Mouse (Mus musculus) limb, embryonic 14.5 days (tissue): ENCODE measurements around the gene Spag9. TPM values are rescaled to one million over a fixed set of nuclear protein-coding genes. Genes with fewer than 3 reads are reported as not detected.

Experiments used
- ATAC-seq: fragments of 200-750 bp; cut with Nextera tagmentation; 2 replicates; pipeline ENCODE4 v1.8.0; 2017; ENCODE audit warnings: low read depth, moderate number of reproducible peaks, moderate TSS enrichment; ENCODE audit not compliant: low FRiP score
- DNase-seq: peaks from one replicate; pipeline ENCODE4 v3.0.0-alpha.2; 2015; ENCODE audit warnings: low spot score
- H3K27ac ChIP-seq: fragments of 300-500 bp; sonication (generic); replicated peaks from 2 replicates; pipeline ENCODE4 v1.5.1; 2014; ENCODE audit warnings: low read depth, mild to moderate bottlenecking, low read length, moderate library complexity, mixed read lengths
- H3K27me3 ChIP-seq: fragments of 300-500 bp; sonication (generic); 2 replicates; pipeline ENCODE4 v1.6.1; 2014; ENCODE audit warnings: low read length, mixed read lengths; ENCODE audit not compliant: control insufficient read depth, insufficient read depth
- H3K36me3 ChIP-seq: fragments of 300-500 bp; sonication (generic); 2 replicates; pipeline ENCODE4 v1.6.1; 2014; ENCODE audit warnings: mild to moderate bottlenecking, low read length, moderate library complexity, mixed read lengths; ENCODE audit not compliant: control insufficient read depth, insufficient read depth
- H3K4me1 ChIP-seq: fragments of 300-500 bp; sonication (generic); 2 replicates; pipeline ENCODE4 v1.6.1; 2014; ENCODE audit warnings: antibody characterized with exemption, low read length, mixed read lengths; ENCODE audit not compliant: control insufficient read depth, insufficient read depth
- H3K4me2 ChIP-seq: fragments of 300-500 bp; sonication (generic); replicated peaks from 2 replicates; pipeline ENCODE4 v1.6.1; 2014; ENCODE audit warnings: low read depth, mild to moderate bottlenecking, low read length, moderate library complexity; ENCODE audit not compliant: severe bottlenecking
- H3K4me3 ChIP-seq: fragments of 300-500 bp; sonication (generic); replicated peaks from 2 replicates; pipeline ENCODE4 v1.5.1; 2014; ENCODE audit warnings: low read length
- H3K9ac ChIP-seq: fragments of 300-500 bp; sonication (generic); 2 replicates; pipeline ENCODE4 v1.6.1; 2014; ENCODE audit warnings: mild to moderate bottlenecking, low read depth, low read length, moderate library complexity; ENCODE audit not compliant: severe bottlenecking
- H3K9me3 ChIP-seq: fragments of 300-500 bp; sonication (generic); 2 replicates; pipeline ENCODE4 v1.6.1; 2016; ENCODE audit warnings: low read length; ENCODE audit not compliant: control insufficient read depth
- POLR2A ChIP-seq: fragments of 200-500 bp; IDR thresholded peaks from 2 replicates; pipeline ENCODE4 v1.8.0; 2012; ENCODE audit warnings: inconsistent platforms, mild to moderate bottlenecking, moderate library complexity, borderline replicate concordance; ENCODE audit not compliant: insufficient read depth, insufficient read length; ENCODE audit errors: extremely low read depth
- WGBS: fragments of 180-500 bp; shearing (Covaris S2); extraction: QIAGEN DNeasy Blood & Tissue Kit; methylation state at CpG from one replicate; pipeline ENCODE4 v1.1.7; 2014; 5-methylcytosine and 5-hydroxymethylcytosine counted together
- polyA plus RNA-seq, 2 experiments: library from polyadenylated mRNA; depleted of rRNA in 1 of 2; stranded (reverse) in 1 of 2; unstranded in 1 of 2; fragments of >200 nt; fragmentation: Nextera tagmentation in 1 of 2; extraction: Ambion mirVana in 1 of 2; gene quantifications; 2 replicates each; pipeline versions ENCODE4 v1.2.1 to v1.2.3; 2012 to 2014

Spag9 gene
- polyA plus RNA-seq, 2 experiments, result 56.3 to 64.6 TPM

GRCm38 (mm10) chr11:93969171-93969570, 26.7 kb upstream of the Spag9 start:
- Histone ChIP-seq H3K9ac (no peak overlapping the region), H3K4me2 (no peak overlapping the region), H3K4me3 (no peak overlapping the region), H3K4me1 (0 out of 2 replicates have a peak, but pooled peaks cover 7% of the 10 kb centered on the region), H3K36me3 (peaks cover 15% of the 10 kb centered on the region), H3K27me3 (no peaks in the 10 kb centered on the region), H3K27ac (no peak overlapping the region), H3K9me3 (no peaks in the 10 kb centered on the region)
- no peak for TF ChIP-seq POLR2A
- ATAC-seq, result no peak
- DNase-seq, result no peak
- 92% methylated on average over 6 of the region's 6 CpGs for WGBS

- Histone ChIP-seq H3K4me1 (0 out of 2 replicates have a peak, but pooled peaks cover 7% of the 10 kb centered on the region), H3K9ac (no peak overlapping the region), H3K4me2 (no peak overlapping the region), H3K27ac (no peak overlapping the region), H3K27me3 (no peaks in the 10 kb centered on the region), H3K9me3 (no peaks in the 10 kb centered on the region), H3K36me3 (peaks cover 10% of the 10 kb centered on the region), H3K4me3 (no peak overlapping the region)
- no peak for TF ChIP-seq POLR2A
- 86% methylated on average over 1 of the region's 1 CpGs for WGBS
- ATAC-seq (no peak), DNase-seq (no peak)
These were observed 26.1 kb upstream of the Spag9 start for GRCm38 (mm10) chr11:93969799-93970198.

DNA sequence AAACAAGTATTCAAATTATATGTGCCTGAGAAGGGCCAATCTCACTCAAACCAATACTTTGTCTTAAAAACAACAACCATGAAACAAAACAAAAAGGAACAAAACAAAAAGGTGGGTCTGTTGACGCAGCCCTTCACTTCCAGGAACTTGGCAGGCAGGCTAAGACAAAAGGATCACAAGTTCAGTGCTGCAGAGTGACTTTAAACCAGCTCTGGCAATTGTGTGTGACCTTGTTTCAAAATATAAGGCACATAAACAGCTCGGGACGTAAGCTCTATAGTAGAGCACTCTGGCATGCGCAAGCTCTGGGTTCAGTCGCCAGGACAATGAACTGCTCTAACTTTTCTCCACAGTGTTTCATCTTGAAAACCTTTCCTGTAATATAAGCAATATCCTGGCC, 22.9 kb upstream of the Spag9 start:
- WGBS, result 86% methylated on average over 5 of the region's 5 CpGs

DNA sequence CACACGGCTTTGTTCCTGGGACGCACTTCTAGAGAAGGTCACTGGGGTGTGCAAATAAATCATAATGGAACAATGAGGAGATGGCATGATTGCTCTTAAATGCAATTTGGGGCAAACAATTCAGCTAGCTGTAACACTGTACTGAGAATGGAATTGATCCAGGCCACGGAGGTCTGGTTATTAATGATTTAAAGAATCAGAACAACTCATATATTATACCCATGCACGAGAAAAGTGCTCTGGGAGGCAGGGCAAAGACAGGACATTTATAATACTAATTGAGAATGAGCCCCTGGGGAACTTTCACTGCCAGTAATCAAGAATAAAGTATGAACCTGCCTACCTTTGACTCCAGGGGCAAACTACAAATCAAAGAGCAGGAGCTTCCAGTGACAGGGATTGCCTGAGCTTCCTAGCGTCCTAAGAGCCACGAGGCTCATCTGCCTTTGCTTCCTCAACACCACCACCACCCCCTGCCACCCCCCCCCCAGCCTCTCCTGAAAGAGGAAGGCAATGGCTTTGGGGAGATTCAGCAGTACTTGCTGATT, 16.3 kb upstream of the Spag9 start:
- H3K27me3 ChIP-seq, result no peaks in the 10 kb centered on the region
- no peak overlapping the region for H3K4me3 ChIP-seq
- H3K27ac ChIP-seq, result no peak overlapping the region
- no peaks in the 10 kb centered on the region for H3K4me1 ChIP-seq
- DNase-seq (no peak), ATAC-seq (no peak)
- H3K9ac ChIP-seq, result no peak overlapping the region
- no peaks in the 10 kb centered on the region for H3K9me3 ChIP-seq
- H3K4me2 ChIP-seq, result no peak overlapping the region
- WGBS, result 50% methylated on average over 6 of the region's 6 CpGs
- H3K36me3 ChIP-seq, result no peaks in the 10 kb centered on the region
- TF ChIP-seq POLR2A, result no peak

More for the DNA sequence above, 22.9 kb upstream of the Spag9 start:
- Histone ChIP-seq H3K9me3 (no peaks in the 10 kb centered on the region), H3K9ac (no peak overlapping the region), H3K4me1 (no peaks in the 10 kb centered on the region), H3K4me2 (no peak overlapping the region), H3K27ac (no peak overlapping the region), H3K4me3 (no peak overlapping the region), H3K36me3 (no peaks in the 10 kb centered on the region), H3K27me3 (no peaks in the 10 kb centered on the region)
- DNase-seq (no peak), ATAC-seq (no peak)
- TF ChIP-seq POLR2A, result no peak

DNA sequence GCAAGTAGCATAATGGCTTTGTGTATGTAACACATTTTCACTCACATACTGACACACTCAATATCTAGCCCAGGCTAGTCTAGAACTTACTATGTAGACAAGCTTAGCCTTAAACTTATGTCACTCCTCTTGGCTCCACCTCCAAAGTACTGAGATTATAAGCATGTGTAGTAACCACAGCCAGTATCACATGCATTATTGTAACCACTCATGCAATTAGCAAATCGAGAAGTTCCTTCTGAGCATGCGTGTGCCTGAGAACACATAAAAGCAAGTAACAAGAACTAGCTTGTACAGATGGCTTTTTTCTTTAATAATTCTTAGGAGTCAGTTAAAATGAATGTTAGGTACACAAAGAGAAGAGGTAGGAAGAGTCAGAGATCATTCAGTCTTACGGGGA, 11.3 kb upstream of the Spag9 start:
- no peak overlapping the region for H3K27ac ChIP-seq
- H3K9ac ChIP-seq, result no peak overlapping the region
- no peaks in the 10 kb centered on the region for H3K36me3 ChIP-seq
- ATAC-seq (no peak), DNase-seq (no peak)
- H3K4me3 ChIP-seq, result no peak overlapping the region
- TF ChIP-seq POLR2A, result no peak
- H3K27me3 ChIP-seq, result no peaks in the 10 kb centered on the region
- H3K9me3 ChIP-seq, result no peaks in the 10 kb centered on the region
- no peaks in the 10 kb centered on the region for H3K4me1 ChIP-seq
- H3K4me2 ChIP-seq, result no peak overlapping the region
- 91% methylated on average over 3 of the region's 3 CpGs for WGBS

GRCm38 (mm10) chr11:93985265-93985664, 10.6 kb upstream of the Spag9 start:
- Histone ChIP-seq H3K9me3 (no peaks in the 10 kb centered on the region), H3K9ac (no peak overlapping the region), H3K4me3 (no peak overlapping the region), H3K4me2 (no peak overlapping the region), H3K4me1 (no peaks in the 10 kb centered on the region), H3K27ac (no peak overlapping the region), H3K27me3 (no peaks in the 10 kb centered on the region), H3K36me3 (no peaks in the 10 kb centered on the region)
- TF ChIP-seq POLR2A, result no peak
- 79% methylated on average over 5 of the region's 5 CpGs for WGBS
- DNase-seq, result no peak
- no peak for ATAC-seq
